26 mouse cellular contexts compared by ENCODE assay signal in genomic region chr14:81870388-81870787, GRCm38 (mm10).
DNase-seq lines count a peak whose midpoint lies in the region; ATAC-seq and TF ChIP-seq lines count a peak whose summit lies in the region.
"Had no signal": no experiment of that assay in that cellular context is flagged by ENCODE, and none has a peak within 500 bp of the region (broad histone marks: within the 10 kb centered on the region; RNA-seq: fewer than 3 reads in every experiment).

No protein-coding gene starts in this region.

- peak; percentile 65 to 80 for DNase-seq in cerebellum, postnatal 10 days
- DNase-seq in cerebellum, adult 9-11 months, result no peak
- DNase-seq in hindbrain, postnatal 0 days (ENCODE audit: low spot score), result peak; percentile 49
- DNase-seq in hindbrain, embryonic 14.5 days (ENCODE audit: low spot score), result no peak
- peak; percentile 52 to 73 for DNase-seq in cerebellum, postnatal 14 days
- peak; percentile 4 for DNase-seq in retina, postnatal 1 day
- no peak for DNase-seq in kidney, postnatal 25 days
- DNase-seq: adrenal gland, adult 8-10 months; B cell, adult 2 months; gastrocnemius, postnatal 14 days; heart, adult 11 months; kidney, postnatal 36 days; liver, embryonic 13.5 days; lung, adult 2 months; lung, postnatal 14 days; right cerebral cortex, adult 18-20 months; right cerebral cortex, postnatal 4 days; thymus, postnatal 14 days had no signal

- no peak overlapping the region for H3K9ac ChIP-seq in hindbrain, postnatal 0 days (replicated peaks; ENCODE audit: low read length)
- H3K9ac ChIP-seq in hindbrain, embryonic 14.5 days, result no peak overlapping the region
- H3K9ac ChIP-seq: liver, embryonic 13.5 days; neural tube, embryonic 12.5 days had no signal

- WGBS in hindbrain, postnatal 0 days, result 58% methylated on average over 1 of the region's 1 CpGs
- WGBS in hindbrain, embryonic 14.5 days, result 71% methylated on average over 1 of the region's 1 CpGs

- no peaks in the 10 kb centered on the region for H3K4me1 ChIP-seq in hindbrain, postnatal 0 days (ENCODE audit: insufficient read depth, low read length)
- H3K4me1 ChIP-seq in hindbrain, embryonic 14.5 days (replicated peaks; ENCODE audit: control insufficient read depth, insufficient read depth, low read length), result no peaks in the 10 kb centered on the region
- H3K4me1 ChIP-seq: liver, embryonic 13.5 days; neural tube, embryonic 12.5 days had no signal

- no peaks in the 10 kb centered on the region for H3K9me3 ChIP-seq in hindbrain, postnatal 0 days (ENCODE audit: low read length)
- no peaks in the 10 kb centered on the region for H3K9me3 ChIP-seq in hindbrain, embryonic 14.5 days (ENCODE audit: control insufficient read depth, low read length)
- H3K9me3 ChIP-seq: liver, embryonic 13.5 days; neural tube, embryonic 12.5 days had no signal

- H3K27me3 ChIP-seq in hindbrain, postnatal 0 days (ENCODE audit: insufficient read depth, low read length), result no peaks in the 10 kb centered on the region
- H3K27me3 ChIP-seq in hindbrain, embryonic 14.5 days (ENCODE audit: control insufficient read depth, insufficient read depth, low read length), result no peaks in the 10 kb centered on the region
- H3K27me3 ChIP-seq: CH12.LX; liver, embryonic 13.5 days; neural tube, embryonic 12.5 days; Patski had no signal

- no peak for TF ChIP-seq CTCF in hindbrain, postnatal 0 days (IDR thresholded peaks at IDR 0.05; ENCODE audit: low read depth)

- H3K4me2 ChIP-seq in hindbrain, postnatal 0 days (ENCODE audit: low read depth, low read length), result no peak overlapping the region
- H3K4me2 ChIP-seq in hindbrain, embryonic 14.5 days (replicated peaks), result no peak overlapping the region
- H3K4me2 ChIP-seq: heart, embryonic 11.5 days; liver, embryonic 13.5 days; midbrain, embryonic 11.5 days; neural tube, embryonic 12.5 days had no signal

- no peak for ATAC-seq in hindbrain, postnatal 0 days
- ATAC-seq in hindbrain, embryonic 14.5 days (ENCODE audit: low FRiP score), result no peak
- ATAC-seq: hindbrain, embryonic 16.5 days; intestine, postnatal 0 days; Patski had no signal

- no peaks in the 10 kb centered on the region for H3K36me3 ChIP-seq in hindbrain, postnatal 0 days (ENCODE audit: insufficient read depth, low read length)
- H3K36me3 ChIP-seq in hindbrain, embryonic 14.5 days (replicated peaks; ENCODE audit: control insufficient read depth, insufficient read depth), result no peaks in the 10 kb centered on the region
- H3K36me3 ChIP-seq: G1E; liver, embryonic 13.5 days; neural tube, embryonic 12.5 days had no signal

- H3K4me3 ChIP-seq in hindbrain, postnatal 0 days (ENCODE audit: low read length), result no peak overlapping the region
- no peak overlapping the region for H3K4me3 ChIP-seq in hindbrain, embryonic 14.5 days (replicated peaks; ENCODE audit: low read length)
- H3K4me3 ChIP-seq: liver, embryonic 13.5 days; neural tube, embryonic 12.5 days had no signal

- H3K27ac ChIP-seq in hindbrain, postnatal 0 days, result no peak overlapping the region
- H3K27ac ChIP-seq in hindbrain, embryonic 14.5 days, result no peak overlapping the region
- H3K27ac ChIP-seq: liver, embryonic 13.5 days; neural tube, embryonic 12.5 days had no signal

Comparison
In these comparisons a context has a peak if more than half of its experiments do, and no peak if none do; other contexts are left out.
1. DNase-seq: peak in cerebellum, postnatal 10 days (2 of 2), hindbrain, postnatal 0 days (single experiment), cerebellum, postnatal 14 days (2 of 2) and retina, postnatal 1 day (single experiment); none in cerebellum, adult 9-11 months (single experiment), hindbrain, embryonic 14.5 days (single experiment) and kidney, postnatal 25 days (0 of 2).